Mouse (Mus musculus) adrenal gland, postnatal 4 days (tissue): Measurements from ENCODE around the gene Gpa33. TPM values are rescaled to one million over a fixed set of nuclear protein-coding genes. Genes with fewer than 3 reads are reported as not detected.

Experiments used
- DNase-seq, 2 experiments: peaks; one replicate each; pipeline ENCODE4 v3.0.0; 2021 to 2022; ENCODE audit warnings: low spot score in 2 of 2, mixed read lengths in 2 of 2
- total RNA-seq, 2 experiments: library from RNA; stranded (reverse); gene quantifications; 2 replicates each; pipeline ENCODE4 v1.2.3; 2021

The Gpa33 gene
- total RNA-seq, 2 experiments from 2014 or later = 0.50 to 0.59 TPM

DNA sequence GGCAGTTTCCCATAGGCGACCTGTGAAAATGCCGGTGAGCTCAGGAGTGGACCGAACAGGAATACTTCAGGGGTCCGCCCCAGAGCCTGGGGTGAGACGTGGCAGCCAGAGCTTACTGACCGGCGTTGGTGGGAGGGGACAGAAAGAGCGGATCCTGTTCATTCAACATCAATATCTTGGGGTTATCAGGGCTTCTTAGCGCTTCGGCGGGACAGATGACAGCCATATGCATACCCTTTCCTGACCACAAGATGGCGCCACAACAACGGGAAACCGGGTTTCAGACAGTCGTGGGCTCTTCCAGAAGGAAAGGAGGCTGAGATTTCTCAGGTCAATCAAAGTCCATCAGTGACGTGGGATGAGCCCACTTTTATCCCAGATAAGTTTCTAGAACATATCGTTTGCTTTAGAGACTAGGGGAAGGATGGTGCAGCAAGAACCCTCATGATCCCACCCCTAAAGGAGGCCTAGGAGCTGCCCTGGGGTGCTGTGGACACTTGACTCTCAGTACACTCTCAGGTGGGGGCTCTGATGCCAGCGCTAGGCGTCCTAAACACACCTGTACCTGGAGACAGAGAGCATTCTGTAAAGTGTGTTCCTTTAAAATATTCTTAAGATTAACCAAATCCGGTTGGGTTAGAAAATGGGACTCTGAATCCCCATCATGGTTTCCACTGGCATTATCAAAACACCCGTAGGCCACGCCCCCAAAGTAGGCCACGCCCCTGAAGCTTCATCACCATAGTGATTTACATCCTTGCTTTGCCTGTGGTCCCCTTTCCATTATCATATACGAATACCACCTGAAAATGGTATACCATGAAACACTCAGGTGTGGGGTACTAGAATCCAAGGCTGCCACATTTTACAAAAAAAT is 30.8 kb downstream of the Gpa33 start:
- DNase-seq = peak; percentile 33 to 46

DNA sequence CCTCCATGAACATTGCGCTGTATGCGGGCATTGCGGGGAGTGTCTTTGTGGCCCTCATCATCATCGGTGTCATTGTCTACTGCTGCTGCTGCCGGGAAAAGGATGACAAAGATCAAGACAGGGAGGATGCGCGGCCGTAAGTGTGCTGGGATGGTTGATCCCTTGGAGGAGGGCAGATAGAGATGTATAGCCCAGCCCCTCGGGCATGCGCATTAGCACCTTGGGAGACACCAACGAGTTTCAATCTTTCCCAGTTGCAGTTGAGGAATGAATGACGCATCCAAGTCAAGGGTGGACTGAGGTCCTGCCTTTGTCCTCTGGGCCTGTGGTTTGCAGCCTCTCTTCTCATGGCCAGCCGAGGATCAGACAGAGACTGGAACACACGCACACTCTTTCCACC is 34.5 kb downstream of the Gpa33 start:
- DNase-seq = no peak

DNA sequence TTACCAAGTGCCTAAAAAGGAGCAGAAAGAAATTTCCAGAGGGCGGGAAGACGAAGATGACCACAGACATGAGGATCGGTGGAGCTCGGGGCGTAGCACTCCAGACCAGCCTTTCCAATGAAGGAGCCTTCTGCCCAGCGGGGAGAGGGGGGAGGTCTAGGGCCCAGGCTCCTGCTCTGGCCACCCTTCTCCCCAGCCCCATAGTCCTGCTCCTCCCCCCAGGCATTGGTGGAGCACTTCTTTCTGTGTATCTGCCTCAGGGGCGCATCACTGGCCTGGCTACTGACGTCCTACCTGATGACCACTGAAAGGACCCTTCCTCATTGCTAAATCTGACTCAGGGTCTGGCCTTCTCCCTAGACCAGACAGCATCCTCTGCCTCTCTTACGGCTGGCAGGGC is 35.1 kb downstream of the Gpa33 start:
- DNase-seq = no peak

DNA sequence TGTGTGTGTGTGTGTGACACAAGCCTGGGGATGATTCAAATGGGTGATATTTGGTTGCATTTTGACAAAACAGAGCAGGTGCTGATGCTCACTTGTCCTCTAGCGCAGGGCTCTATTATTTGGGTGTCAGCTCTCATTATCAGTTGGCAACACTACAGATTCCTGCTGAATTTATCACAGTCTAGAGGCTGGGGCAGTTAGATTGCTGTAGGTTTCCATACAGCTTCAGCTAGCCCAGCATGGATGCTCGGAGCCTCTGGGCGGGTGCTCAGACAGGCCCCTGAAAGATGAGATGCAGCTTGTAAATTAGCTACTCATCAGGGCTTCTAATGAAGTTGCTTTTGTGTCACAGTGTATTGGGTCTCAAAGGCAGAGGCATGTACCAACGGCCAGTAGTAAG is 37.4 kb downstream of the Gpa33 start:
- no peak for DNase-seq

DNA sequence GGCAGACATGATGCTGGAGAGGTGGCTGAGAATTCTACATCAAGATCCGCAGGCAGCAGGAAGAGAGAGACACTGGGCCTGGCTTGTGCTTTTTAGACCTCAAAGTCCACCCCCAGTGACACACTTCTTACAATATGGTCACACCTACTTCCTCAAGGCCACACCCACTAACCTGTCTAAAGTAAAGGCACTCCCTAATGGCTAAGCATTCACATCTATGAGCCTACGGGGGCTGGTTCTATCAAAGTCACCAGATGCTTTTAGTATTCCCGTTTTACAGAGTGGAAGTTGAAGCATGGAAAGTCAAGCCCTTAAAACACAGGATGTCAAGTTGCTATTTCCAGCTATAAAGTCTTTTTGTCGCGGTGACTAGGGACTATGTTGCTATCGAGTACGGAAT is 38.0 kb downstream of the Gpa33 start:
- no peak for DNase-seq

DNA sequence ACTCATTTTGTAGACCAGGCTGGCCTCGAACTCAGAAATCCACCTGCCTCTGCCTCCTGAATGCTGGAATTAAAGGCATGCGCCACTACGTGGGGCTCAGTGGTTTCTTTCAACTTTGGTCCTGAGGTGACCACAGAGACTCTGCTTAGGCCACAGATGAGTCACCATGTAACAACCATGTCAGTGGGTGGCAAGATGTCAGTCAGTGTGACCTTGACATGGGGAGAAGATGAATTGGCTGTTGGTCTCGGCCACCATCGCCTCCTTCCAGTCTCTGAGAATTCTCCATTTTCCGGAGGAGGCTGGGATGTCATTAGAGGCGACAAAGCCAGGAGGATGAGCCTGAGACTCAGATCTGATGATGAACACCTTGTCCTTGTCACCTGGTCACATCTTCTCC is 39.7 kb downstream of the Gpa33 start:
- no peak for DNase-seq

DNA sequence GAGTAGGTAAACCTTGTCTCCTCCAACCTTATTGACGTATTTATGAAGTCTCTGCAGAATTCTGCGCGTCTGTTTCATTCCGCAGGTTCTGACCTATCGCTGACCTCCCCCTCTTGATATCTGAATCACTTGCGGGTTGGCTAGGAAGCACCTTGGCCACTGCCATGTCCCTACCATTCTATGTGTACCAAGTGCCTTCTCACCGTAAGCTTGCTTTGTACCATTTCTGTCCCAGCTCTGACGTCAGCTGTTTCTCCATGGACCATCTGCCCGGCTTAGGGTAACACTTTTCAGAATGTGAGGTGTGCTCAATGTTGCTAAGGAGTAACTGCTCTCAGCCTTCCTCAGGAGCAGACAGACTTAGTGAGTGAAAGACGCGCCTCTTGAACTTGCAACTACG is 40.8 kb downstream of the Gpa33 start:
- DNase-seq = no peak

DNA sequence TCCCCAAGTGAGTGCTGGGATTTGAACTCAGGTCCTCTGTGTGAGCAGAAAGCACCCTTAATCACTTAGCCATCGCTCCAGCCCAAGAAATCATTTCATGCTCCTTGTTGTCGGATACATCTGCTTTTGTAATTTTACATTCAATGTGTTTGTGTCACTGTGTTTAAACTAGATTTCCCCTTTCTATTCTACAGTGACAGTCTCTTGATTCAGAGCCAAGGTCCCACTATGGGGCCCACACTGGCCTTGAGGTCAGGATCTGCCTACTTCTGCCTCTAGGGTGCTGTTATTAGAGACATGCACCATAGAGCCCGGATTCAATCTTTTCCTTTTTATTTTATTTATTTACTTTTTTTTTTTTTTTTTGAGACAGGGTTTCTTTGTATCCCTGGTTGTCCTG is 43.0 kb downstream of the Gpa33 start:
- DNase-seq = no peak

DNA sequence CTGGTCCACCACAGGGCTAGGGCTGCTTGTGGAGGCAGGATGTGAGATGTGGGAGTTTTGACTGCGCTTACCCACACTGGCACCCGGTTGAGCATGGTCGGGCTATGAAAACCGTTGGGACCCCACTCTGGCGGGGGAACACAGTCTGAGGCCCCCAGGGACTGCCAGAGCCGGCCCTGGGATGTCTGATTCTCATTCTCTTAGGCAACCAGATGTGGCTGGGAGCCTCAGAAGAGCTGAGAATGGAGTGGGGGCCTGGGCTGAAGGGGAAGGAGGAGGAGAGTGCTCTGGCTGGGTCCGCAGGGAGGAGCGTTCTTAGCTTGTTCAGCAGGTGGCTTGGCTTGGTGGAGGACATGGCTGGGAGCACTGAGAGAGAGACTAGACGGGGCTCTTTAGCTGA is 43.6 kb downstream of the Gpa33 start:
- DNase-seq = no peak

DNA sequence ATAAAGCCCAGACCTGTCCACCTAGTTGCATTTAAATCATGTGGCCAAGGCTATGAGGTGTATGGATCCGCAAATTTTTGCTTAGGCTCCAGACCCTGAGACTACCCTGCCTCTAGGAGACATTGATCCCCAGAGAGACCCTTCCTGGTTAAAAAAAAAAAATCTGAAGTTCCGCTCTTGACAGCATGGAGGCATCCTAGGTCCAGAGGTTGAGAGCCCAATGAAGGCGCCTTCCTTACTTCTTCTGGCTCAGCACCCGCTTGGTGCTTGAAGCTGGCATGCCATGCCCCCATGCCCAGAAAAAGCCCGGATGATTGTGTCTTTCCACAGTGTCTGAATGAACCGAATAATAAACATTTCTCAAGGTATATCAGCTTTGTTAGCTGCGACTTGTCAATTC is 51.5 kb downstream of the Gpa33 start:
- no peak for DNase-seq

DNA sequence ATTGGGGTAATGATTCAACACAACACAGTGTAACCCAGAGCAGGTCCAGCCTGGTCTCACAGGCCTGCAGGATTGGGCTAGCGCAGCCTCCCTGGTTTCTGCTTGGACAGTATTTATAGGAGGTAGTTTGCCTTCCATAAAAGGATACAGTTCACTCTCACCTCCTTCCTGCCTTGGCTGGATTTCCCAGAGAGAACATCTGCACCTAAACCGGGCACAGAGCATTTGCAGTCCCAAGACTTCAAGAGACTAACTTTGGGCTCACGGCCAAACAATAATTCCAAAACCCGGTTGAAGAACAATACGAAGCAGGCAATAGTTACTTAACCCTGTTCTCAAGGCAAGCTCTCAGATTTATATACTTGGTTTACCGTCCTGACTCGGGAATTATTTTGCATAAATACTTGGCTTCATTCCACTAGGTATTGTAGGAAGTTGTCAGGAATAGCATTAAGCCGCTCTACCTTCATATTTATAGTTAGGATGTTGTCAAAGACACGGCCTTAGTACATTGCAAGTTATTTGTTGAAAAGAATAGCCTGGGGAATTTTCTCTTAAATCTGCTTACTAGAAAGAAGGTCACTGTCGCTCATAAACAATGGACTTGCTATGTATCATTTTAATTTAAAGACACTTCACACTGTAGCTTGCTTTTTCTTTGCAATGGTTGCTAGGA is 53.1 kb downstream of the Gpa33 start:
- no peak for DNase-seq

DNA sequence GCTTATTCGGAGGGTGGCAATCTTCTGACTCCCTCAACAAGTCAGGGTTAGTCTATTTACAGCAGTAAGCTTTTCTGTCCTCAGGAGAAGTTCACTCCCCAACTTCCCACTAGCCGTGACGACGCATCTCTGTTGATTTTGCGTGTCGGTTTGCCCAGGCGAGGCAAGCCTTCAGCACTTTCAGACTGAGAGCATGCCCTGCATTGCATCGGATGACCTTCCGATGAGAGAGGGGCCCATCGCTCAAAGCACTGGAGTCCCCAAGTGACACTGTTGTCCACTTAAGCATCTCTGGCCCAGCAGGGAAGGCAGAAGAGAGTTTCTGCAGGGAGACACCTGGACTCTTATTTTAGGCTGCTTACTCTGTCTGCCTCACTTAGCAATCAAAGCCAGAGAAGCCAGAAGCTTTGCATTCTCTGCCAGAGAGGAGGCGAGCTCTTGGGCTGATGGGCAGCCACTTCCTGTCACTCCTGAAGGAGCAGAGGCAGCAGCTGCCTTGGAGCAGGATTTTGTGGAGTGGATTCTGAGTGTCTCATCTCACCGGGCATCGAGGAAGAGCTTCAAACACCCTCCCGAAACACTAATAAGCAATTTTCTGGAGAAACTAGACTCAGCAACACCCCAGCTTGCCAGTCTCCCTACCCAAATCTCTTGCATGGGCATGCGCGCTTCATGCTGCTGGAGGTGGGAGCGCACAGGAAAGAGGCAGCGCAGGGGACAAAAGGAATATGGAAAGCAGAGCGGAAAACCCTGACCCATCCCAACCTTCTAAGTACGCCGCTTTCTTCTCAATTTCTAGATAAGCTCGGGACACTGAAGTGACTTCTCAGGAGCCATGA is 54.6 kb downstream of the Gpa33 start:
- DNase-seq = no peak

DNA sequence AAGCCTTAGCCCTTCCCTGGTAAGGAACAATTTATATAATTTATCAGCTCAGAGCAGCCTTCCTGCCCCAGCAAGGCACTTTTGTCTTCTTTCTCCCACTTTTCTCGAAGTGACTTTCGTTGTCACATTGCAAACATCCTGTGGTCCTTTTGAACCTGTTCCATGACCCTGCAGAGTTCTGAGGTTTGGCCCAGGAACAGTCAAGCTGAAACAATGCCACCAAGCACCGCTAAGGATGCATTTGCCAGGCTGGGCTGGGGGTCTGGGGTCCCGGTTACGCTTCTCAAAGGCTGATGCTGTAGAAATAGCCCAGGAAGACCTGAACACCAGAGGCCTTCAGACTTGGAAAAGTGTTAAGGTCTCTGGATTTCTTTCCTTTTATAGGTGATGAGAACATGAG is 55.3 kb downstream of the Gpa33 start:
- DNase-seq = no peak

DNA sequence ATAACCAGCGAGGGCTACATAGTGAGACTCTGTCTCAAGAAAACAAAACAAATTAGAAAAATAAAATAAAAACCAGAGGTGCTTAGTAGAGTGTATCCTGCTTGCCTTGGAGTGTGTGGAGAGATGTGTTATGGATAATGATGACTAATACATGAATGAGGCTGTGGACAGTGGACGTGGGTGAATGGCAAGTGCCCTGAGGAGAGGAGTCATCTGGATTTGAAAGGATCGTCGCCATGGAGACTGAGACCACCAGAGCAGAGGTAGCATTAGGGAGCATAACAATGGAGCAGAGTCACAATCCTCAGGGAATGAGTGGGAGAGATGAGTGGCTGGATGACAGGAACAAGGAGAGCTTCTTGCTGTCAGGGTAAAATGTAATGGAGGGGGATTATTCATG is 59.8 kb downstream of the Gpa33 start:
- DNase-seq = no peak

DNA sequence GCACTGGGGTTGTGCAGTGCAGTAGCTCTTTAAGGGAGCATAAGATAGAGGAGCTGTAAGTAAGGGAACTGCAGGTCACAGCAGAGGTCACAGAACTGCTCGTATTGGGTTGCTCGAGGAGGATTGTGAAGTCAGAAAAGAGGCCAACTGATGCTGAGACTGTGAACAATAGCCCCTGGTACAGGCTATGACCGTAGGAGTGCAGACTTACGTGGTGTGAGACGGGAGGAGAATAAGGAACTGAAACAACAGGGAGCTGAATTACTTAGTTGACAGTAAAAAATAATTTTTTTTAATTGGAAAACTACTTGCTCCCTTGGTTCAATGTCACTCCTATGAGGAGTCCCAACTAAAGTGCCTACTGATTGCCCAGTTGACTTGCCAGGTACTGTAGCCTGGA is 74.1 kb downstream of the Gpa33 start:
- no peak for DNase-seq

DNA sequence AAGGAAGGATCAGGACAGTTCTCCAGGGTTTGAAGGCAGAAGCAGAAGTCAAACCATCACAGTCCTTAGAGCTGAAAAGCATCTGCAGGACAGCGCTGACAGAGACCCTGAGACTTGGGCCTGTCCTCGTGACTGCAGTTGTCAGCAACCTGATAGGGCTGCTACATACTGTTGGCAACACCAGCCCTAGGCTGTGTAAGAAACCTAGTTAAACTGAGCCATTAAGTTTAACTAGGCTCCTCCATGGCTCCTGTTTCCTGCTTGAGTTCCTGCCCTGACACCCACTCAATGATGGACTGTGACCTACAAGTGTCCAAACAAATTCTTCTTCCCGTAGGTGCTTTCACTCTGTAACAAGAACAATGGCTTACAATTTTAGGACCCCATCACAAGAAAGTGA is 75.1 kb downstream of the Gpa33 start:
- DNase-seq = no peak

DNA sequence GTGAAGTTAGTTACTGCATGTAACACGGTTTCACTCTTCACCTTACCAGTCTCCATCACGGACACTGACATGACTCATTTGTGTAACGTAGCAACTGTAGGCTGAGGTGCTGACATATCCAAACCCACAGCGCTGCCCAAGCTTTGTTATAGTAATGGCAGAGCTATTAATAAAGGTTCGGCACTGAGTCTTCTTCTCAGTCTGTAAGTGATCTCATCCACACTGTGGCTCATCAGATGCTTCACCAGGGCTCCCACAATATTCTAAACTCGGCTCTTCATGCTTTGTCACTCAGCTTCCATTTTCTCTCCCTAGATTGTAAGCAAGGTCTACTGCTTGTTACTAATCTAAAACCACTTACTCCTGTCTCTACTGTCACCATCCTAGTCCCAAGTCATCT is 79.3 kb downstream of the Gpa33 start:
- no peak for DNase-seq

DNA sequence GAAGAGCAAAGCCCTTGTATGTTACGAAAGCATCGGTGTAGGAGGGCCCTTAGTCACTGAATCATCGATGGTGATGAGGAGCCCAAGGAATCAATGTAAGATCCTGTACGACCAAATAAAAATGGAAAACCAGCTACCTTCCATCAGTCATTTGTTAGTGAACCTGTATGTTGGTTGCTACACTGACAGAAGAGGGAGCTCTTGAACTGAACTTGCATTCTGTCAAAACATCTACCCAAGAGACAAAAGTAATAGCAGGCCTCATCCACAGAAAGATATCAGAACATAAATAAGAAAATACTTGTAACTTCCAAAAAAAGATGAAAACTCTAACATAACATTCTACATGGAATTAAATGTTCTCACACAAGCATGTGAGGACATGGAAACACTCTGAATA is 84.1 kb downstream of the Gpa33 start:
- no peak for DNase-seq
